Mouse (Mus musculus): ENCODE measurements around the gene Phactr1. TPM values are rescaled to one million over a fixed set of nuclear protein-coding genes. Genes with fewer than 3 reads are reported as not detected.

The Phactr1 gene
- total and polyA plus RNA-seq, 3 experiments, result not detected

GRCm38 (mm10) chr13:42976144-42976543, 295.7 kb downstream of the Phactr1 start:
- no peaks in the 10 kb centered on the region for H3K4me1 ChIP-seq (ENCODE audit: control insufficient read depth in 1 of 2, insufficient read depth in 2 of 2, low read length in 2 of 2)
- TF ChIP-seq MXI1 (IDR thresholded peaks at IDR 0.05; ENCODE audit: low read depth, low read length), result no peak
- TF ChIP-seq MAZ (IDR thresholded peaks at IDR 0.05; ENCODE audit: low read depth, low read length), result no peak
- TF ChIP-seq ELF1 (IDR thresholded peaks at IDR 0.05; ENCODE audit: low read depth, low read length), result no peak
- no peak for TF ChIP-seq MEF2A (IDR thresholded peaks at IDR 0.05; ENCODE audit: extremely low read depth, insufficient replicate concordance, low read depth, low read length, poor library complexity, severe bottlenecking)
- no peak for TF ChIP-seq GATA1 (IDR thresholded peaks at IDR 0.05; ENCODE audit: low read depth, low read length)
- TF ChIP-seq ZNF384 (IDR thresholded peaks at IDR 0.05; ENCODE audit: low read depth, low read length), result no peak
- no peak for TF ChIP-seq EP300 (IDR thresholded peaks at IDR 0.05; ENCODE audit: low read depth in 1 of 2, low read length in 2 of 2)
- TF ChIP-seq CTCF (IDR thresholded peaks at IDR 0.05 in 2 of 3, conservative IDR thresholded peaks at IDR 0.05 in 1 of 3; ENCODE audit: control insufficient read depth in 1 of 3, insufficient read depth in 1 of 3, low read depth in 2 of 3, low read length in 3 of 3, poor library complexity in 1 of 3, severe bottlenecking in 1 of 3), result no peak
- TF ChIP-seq E2F4 (IDR thresholded peaks at IDR 0.05; ENCODE audit: borderline replicate concordance, low read depth, low read length), result no peak
- TF ChIP-seq RAD21 (IDR thresholded peaks at IDR 0.05; ENCODE audit: low read depth, low read length), result no peak
- no peak for TF ChIP-seq SMC3 (IDR thresholded peaks at IDR 0.05; ENCODE audit: low read depth, low read length)
- no peak for TF ChIP-seq MYC (IDR thresholded peaks at IDR 0.05; ENCODE audit: low read depth, low read length)
- no peak for TF ChIP-seq ZC3H11A (IDR thresholded peaks at IDR 0.05; ENCODE audit: low read depth, low read length)
- TF ChIP-seq TCF12 (IDR thresholded peaks at IDR 0.05; ENCODE audit: low read depth, low read length), result no peak
- no peak for TF ChIP-seq ZKSCAN1 (IDR thresholded peaks at IDR 0.05; ENCODE audit: low read depth, low read length)
- no peak for TF ChIP-seq BHLHE40 (IDR thresholded peaks at IDR 0.05; ENCODE audit: borderline replicate concordance, low read depth, low read length)
- no peak overlapping the region for H3K27ac ChIP-seq (ENCODE audit: control insufficient read depth, low read depth, low read length)
- H3K9ac ChIP-seq (ENCODE audit: control insufficient read depth, low read depth, low read length, poor library complexity, severe bottlenecking), result no peak overlapping the region
- H3K79me2 ChIP-seq (ENCODE audit: control insufficient read depth, insufficient read depth, low read length, poor library complexity), result no peaks in the 10 kb centered on the region
- no peaks in the 10 kb centered on the region for H3K27me3 ChIP-seq (ENCODE audit: control insufficient read depth in 1 of 2, insufficient read depth in 2 of 2, low read length in 2 of 2)
- H3K9me3 ChIP-seq (replicated peaks; ENCODE audit: insufficient read depth, low read length), result no peaks in the 10 kb centered on the region
- H3K4me3 ChIP-seq (ENCODE audit: control insufficient read depth in 1 of 2, insufficient read depth in 1 of 2, low read depth in 2 of 2, low read length in 2 of 2), result no peak overlapping the region
- no peak for DNase-seq (ENCODE audit: low read depth, low spot score)
- no peaks in the 10 kb centered on the region for H3K36me3 ChIP-seq (ENCODE audit: control insufficient read depth in 1 of 2, insufficient read depth in 2 of 2, low read length in 2 of 2)

- TF ChIP-seq RAD21 (IDR thresholded peaks at IDR 0.05; ENCODE audit: low read depth, low read length) (no peak), CHD1 (IDR thresholded peaks at IDR 0.05; ENCODE audit: low read depth, low read length) (no peak), MEF2A (IDR thresholded peaks at IDR 0.05; ENCODE audit: extremely low read depth, insufficient replicate concordance, low read depth, low read length, poor library complexity, severe bottlenecking) (no peak), NELFE (IDR thresholded peaks at IDR 0.05; ENCODE audit: low read depth, low read length) (no peak), MYB (IDR thresholded peaks at IDR 0.05; ENCODE audit: low read depth, low read length) (no peak), KAT2A (conservative IDR thresholded peaks at IDR 0.05; ENCODE audit: low read depth, low read length) (no peak), MYC (IDR thresholded peaks at IDR 0.05; ENCODE audit: low read depth, low read length) (no peak), ELF1 (IDR thresholded peaks at IDR 0.05; ENCODE audit: low read depth, low read length) (no peak), TBP (IDR thresholded peaks at IDR 0.05; ENCODE audit: low read depth, low read length) (no peak), NRF1 (IDR thresholded peaks at IDR 0.05; ENCODE audit: insufficient read depth, low read depth, low read length, poor library complexity, severe bottlenecking) (no peak), BHLHE40 (IDR thresholded peaks at IDR 0.05; ENCODE audit: borderline replicate concordance, low read depth, low read length) (no peak), SIN3A (IDR thresholded peaks at IDR 0.05; ENCODE audit: low read length) (no peak), CTCF (IDR thresholded peaks at IDR 0.05 in 2 of 3, conservative IDR thresholded peaks at IDR 0.05 in 1 of 3; ENCODE audit: control insufficient read depth in 1 of 3, insufficient read depth in 1 of 3, low read depth in 2 of 3, low read length in 3 of 3, poor library complexity in 1 of 3, severe bottlenecking in 1 of 3) (no peak), USF1 (IDR thresholded peaks at IDR 0.05; ENCODE audit: low read depth, low read length) (no peak), TCF12 (IDR thresholded peaks at IDR 0.05; ENCODE audit: low read depth, low read length) (no peak), MAX (IDR thresholded peaks at IDR 0.05; ENCODE audit: low read length) (no peak), ZMIZ1 (IDR thresholded peaks at IDR 0.05; ENCODE audit: low read depth, low read length) (no peak), EP300 (IDR thresholded peaks at IDR 0.05; ENCODE audit: low read depth in 1 of 2, low read length in 2 of 2) (no peak), MXI1 (IDR thresholded peaks at IDR 0.05; ENCODE audit: low read depth, low read length) (no peak)
- DNase-seq (ENCODE audit: low read depth, low spot score), result no peak
- no peak overlapping the region for H3K27ac ChIP-seq (ENCODE audit: control insufficient read depth, low read depth, low read length)
Observed at GRCm38 (mm10) chr13:42976967-42977366, 296.5 kb downstream of the Phactr1 start.

More at GRCm38 (mm10) chr13:42976967-42977366, 296.5 kb downstream of the Phactr1 start:
- Histone ChIP-seq H3K9ac (ENCODE audit: control insufficient read depth, low read depth, low read length, poor library complexity, severe bottlenecking) (no peak overlapping the region), H3K36me3 (ENCODE audit: control insufficient read depth in 1 of 2, insufficient read depth in 2 of 2, low read length in 2 of 2) (no peaks in the 10 kb centered on the region), H3K27me3 (ENCODE audit: control insufficient read depth in 1 of 2, insufficient read depth in 2 of 2, low read length in 2 of 2) (no peaks in the 10 kb centered on the region), H3K9me3 (replicated peaks; ENCODE audit: insufficient read depth, low read length) (no peaks in the 10 kb centered on the region), H3K4me3 (ENCODE audit: control insufficient read depth in 1 of 2, insufficient read depth in 1 of 2, low read depth in 2 of 2, low read length in 2 of 2) (no peak overlapping the region), H3K4me1 (ENCODE audit: control insufficient read depth in 1 of 2, insufficient read depth in 2 of 2, low read length in 2 of 2) (no peaks in the 10 kb centered on the region), H3K79me2 (ENCODE audit: control insufficient read depth, insufficient read depth, low read length, poor library complexity) (no peaks in the 10 kb centered on the region)
